Mouse (Mus musculus): ENCODE data around the gene Slc22a21. TPM values are rescaled to one million over a fixed set of nuclear protein-coding genes. Genes with fewer than 3 reads are reported as not detected.

The Slc22a21 gene
- polyA plus RNA-seq, 1 experiment from 2014 or later = 12.9 TPM

GRCm38 (mm10) chr11:53904534-53904925, 75.6 kb downstream of the Slc22a21 start:
- no peak for ATAC-seq (ENCODE audit: insufficient number of reproducible peaks, insufficient read depth, low FRiP score, low read depth)
- H3K4me3 ChIP-seq (ENCODE audit: low read depth, low read length) = no peak overlapping the region
- H3K36me3 ChIP-seq (ENCODE audit: control insufficient read depth, insufficient read depth, low read length) = no peaks in the 10 kb centered on the region
- 42% methylated on average over 9 of the region's 9 CpGs for WGBS
- H3K9ac ChIP-seq (replicated peaks; ENCODE audit: low read depth, low read length) = no peak overlapping the region
- 0 out of 2 replicates have a peak, but pooled peaks cover 7% of the 10 kb centered on the region for H3K4me1 ChIP-seq (ENCODE audit: control insufficient read depth, insufficient read depth, low read length)
- 0 out of 2 replicates have a peak overlapping the region, but pooled peaks have one; percentile 12 for H3K4me2 ChIP-seq (replicated peaks; ENCODE audit: low read depth, low read length)
- no peaks in the 10 kb centered on the region for H3K9me3 ChIP-seq (ENCODE audit: control insufficient read depth, low read depth, low read length)
- H3K27me3 ChIP-seq (ENCODE audit: control insufficient read depth, insufficient read depth, low read length) = no peaks in the 10 kb centered on the region
- H3K27ac ChIP-seq (ENCODE audit: low read length) = no peak overlapping the region

GRCm38 (mm10) chr11:53903781-53904533, 76.2 kb downstream of the Slc22a21 start:
- no peaks in the 10 kb centered on the region for H3K36me3 ChIP-seq (ENCODE audit: control insufficient read depth, insufficient read depth, low read length)
- H3K9ac ChIP-seq (replicated peaks; ENCODE audit: low read depth, low read length) = no peak overlapping the region
- H3K4me3 ChIP-seq (ENCODE audit: low read depth, low read length) = no peak overlapping the region
- 21% methylated on average over 16 of the region's 16 CpGs for WGBS
- peak; percentile 72 for ATAC-seq (ENCODE audit: insufficient number of reproducible peaks, insufficient read depth, low FRiP score, low read depth)
- H3K4me1 ChIP-seq (ENCODE audit: control insufficient read depth, insufficient read depth, low read length) = 0 out of 2 replicates have a peak, but pooled peaks cover 7% of the 10 kb centered on the region
- H3K27me3 ChIP-seq (ENCODE audit: control insufficient read depth, insufficient read depth, low read length) = no peaks in the 10 kb centered on the region
- 0 out of 2 replicates have a peak overlapping the region, but pooled peaks have one; percentile 12 for H3K4me2 ChIP-seq (replicated peaks; ENCODE audit: low read depth, low read length)
- no peak overlapping the region for H3K27ac ChIP-seq (ENCODE audit: low read length)
- no peaks in the 10 kb centered on the region for H3K9me3 ChIP-seq (ENCODE audit: control insufficient read depth, low read depth, low read length)

GRCm38 (mm10) chr11:53902741-53903140, 77.4 kb downstream of the Slc22a21 start:
- no peak overlapping the region for H3K27ac ChIP-seq (ENCODE audit: low read length)
- no peaks in the 10 kb centered on the region for H3K36me3 ChIP-seq (ENCODE audit: control insufficient read depth, insufficient read depth, low read length)
- H3K4me3 ChIP-seq (ENCODE audit: low read depth, low read length) = no peak overlapping the region
- no peak overlapping the region for H3K4me2 ChIP-seq (replicated peaks; ENCODE audit: low read depth, low read length)
- no peaks in the 10 kb centered on the region for H3K9me3 ChIP-seq (ENCODE audit: control insufficient read depth, low read depth, low read length)
- ATAC-seq (ENCODE audit: insufficient number of reproducible peaks, insufficient read depth, low FRiP score, low read depth) = no peak
- no peaks in the 10 kb centered on the region for H3K27me3 ChIP-seq (ENCODE audit: control insufficient read depth, insufficient read depth, low read length)
- H3K9ac ChIP-seq (replicated peaks; ENCODE audit: low read depth, low read length) = no peak overlapping the region
- 0 out of 2 replicates have a peak, but pooled peaks cover 7% of the 10 kb centered on the region for H3K4me1 ChIP-seq (ENCODE audit: control insufficient read depth, insufficient read depth, low read length)
- WGBS = 89% methylated on average over 14 of the region's 14 CpGs

- H3K9me3 ChIP-seq (ENCODE audit: control insufficient read depth, low read depth, low read length) = no peaks in the 10 kb centered on the region
- no peak overlapping the region for H3K27ac ChIP-seq (ENCODE audit: low read length)
- H3K4me2 ChIP-seq (replicated peaks; ENCODE audit: low read depth, low read length) = no peak overlapping the region
- H3K36me3 ChIP-seq (ENCODE audit: control insufficient read depth, insufficient read depth, low read length) = no peaks in the 10 kb centered on the region
- ATAC-seq (ENCODE audit: insufficient number of reproducible peaks, insufficient read depth, low FRiP score, low read depth) = no peak
- H3K9ac ChIP-seq (replicated peaks; ENCODE audit: low read depth, low read length) = no peak overlapping the region
- H3K4me3 ChIP-seq (ENCODE audit: low read depth, low read length) = no peak overlapping the region
- H3K27me3 ChIP-seq (ENCODE audit: control insufficient read depth, insufficient read depth, low read length) = no peaks in the 10 kb centered on the region
- 24% methylated on average over 1 of the region's 1 CpGs for WGBS
- 0 out of 2 replicates have a peak, but pooled peaks cover 7% of the 10 kb centered on the region for H3K4me1 ChIP-seq (ENCODE audit: control insufficient read depth, insufficient read depth, low read length)
These were observed 79.1 kb downstream of the Slc22a21 start for GRCm38 (mm10) chr11:53900991-53901390.

- no peaks in the 10 kb centered on the region for H3K27me3 ChIP-seq (ENCODE audit: control insufficient read depth, insufficient read depth, low read length)
- 86% methylated on average over 6 of the region's 6 CpGs for WGBS
- H3K4me1 ChIP-seq (ENCODE audit: control insufficient read depth, insufficient read depth, low read length) = 0 out of 2 replicates have a peak, but pooled peaks cover 7% of the 10 kb centered on the region
- ATAC-seq (ENCODE audit: insufficient number of reproducible peaks, insufficient read depth, low FRiP score, low read depth) = no peak
- H3K36me3 ChIP-seq (ENCODE audit: control insufficient read depth, insufficient read depth, low read length) = no peaks in the 10 kb centered on the region
- no peaks in the 10 kb centered on the region for H3K9me3 ChIP-seq (ENCODE audit: control insufficient read depth, low read depth, low read length)
- no peak overlapping the region for H3K4me3 ChIP-seq (ENCODE audit: low read depth, low read length)
- H3K4me2 ChIP-seq (replicated peaks; ENCODE audit: low read depth, low read length) = no peak overlapping the region
- H3K27ac ChIP-seq (ENCODE audit: low read length) = no peak overlapping the region
- no peak overlapping the region for H3K9ac ChIP-seq (replicated peaks; ENCODE audit: low read depth, low read length)
These were observed 80.2 kb downstream of the Slc22a21 start for GRCm38 (mm10) chr11:53899981-53900380.

Other genes with a start within 250 kb of the Slc22a21 start
- 19.3 and 21.6 TPM in 2 replicates for gene Irf1, start 210.3 kb downstream of the Slc22a21 start, polyA plus RNA-seq (2014; fragmentation: Nextera tagmentation; extraction: Ambion mirVana)
- 0.46 TPM in 1 of 2 replicates, not detected in the other for gene Gm17334, start 207.1 kb downstream of the Slc22a21 start, polyA plus RNA-seq (2014; fragmentation: Nextera tagmentation; extraction: Ambion mirVana)
- 1.5 and 4.3 TPM in 2 replicates for gene Gm12216, start 121.1 kb downstream of the Slc22a21 start, polyA plus RNA-seq (2014; fragmentation: Nextera tagmentation; extraction: Ambion mirVana)
- 11.1 and 12.8 TPM in 2 replicates for gene Slc22a5, start 88.7 kb downstream of the Slc22a21 start, polyA plus RNA-seq (2014; fragmentation: Nextera tagmentation; extraction: Ambion mirVana)
- gene Slc22a4, start 47.8 kb upstream of the Slc22a21 start, polyA plus RNA-seq (2014; fragmentation: Nextera tagmentation; extraction: Ambion mirVana) = 0.80 and 0.97 TPM in 2 replicates
- gene Pdlim4, start 88.7 kb upstream of the Slc22a21 start, polyA plus RNA-seq (2014; fragmentation: Nextera tagmentation; extraction: Ambion mirVana) = 71.1 and 76.7 TPM in 2 replicates
- 46.9 and 56.4 TPM in 2 replicates for gene P4ha2, start 119.8 kb upstream of the Slc22a21 start, polyA plus RNA-seq (2014; fragmentation: Nextera tagmentation; extraction: Ambion mirVana)